Mouse (Mus musculus) G1E (cell line): Measurements from ENCODE around the gene Fam84b.

Experiments used
- GATA1 ChIP-seq: IDR thresholded peaks from 2 replicates; pipeline ENCODE4 v1.6.1; 2012; ENCODE audit warnings: borderline replicate concordance, low read length, inconsistent platforms, mixed read lengths
- TAL1 ChIP-seq: conservative IDR thresholded peaks from 2 replicates; pipeline ENCODE4 v1.6.1; 2012; ENCODE audit warnings: low read depth, low read length, inconsistent platforms, mixed read lengths

DNA sequence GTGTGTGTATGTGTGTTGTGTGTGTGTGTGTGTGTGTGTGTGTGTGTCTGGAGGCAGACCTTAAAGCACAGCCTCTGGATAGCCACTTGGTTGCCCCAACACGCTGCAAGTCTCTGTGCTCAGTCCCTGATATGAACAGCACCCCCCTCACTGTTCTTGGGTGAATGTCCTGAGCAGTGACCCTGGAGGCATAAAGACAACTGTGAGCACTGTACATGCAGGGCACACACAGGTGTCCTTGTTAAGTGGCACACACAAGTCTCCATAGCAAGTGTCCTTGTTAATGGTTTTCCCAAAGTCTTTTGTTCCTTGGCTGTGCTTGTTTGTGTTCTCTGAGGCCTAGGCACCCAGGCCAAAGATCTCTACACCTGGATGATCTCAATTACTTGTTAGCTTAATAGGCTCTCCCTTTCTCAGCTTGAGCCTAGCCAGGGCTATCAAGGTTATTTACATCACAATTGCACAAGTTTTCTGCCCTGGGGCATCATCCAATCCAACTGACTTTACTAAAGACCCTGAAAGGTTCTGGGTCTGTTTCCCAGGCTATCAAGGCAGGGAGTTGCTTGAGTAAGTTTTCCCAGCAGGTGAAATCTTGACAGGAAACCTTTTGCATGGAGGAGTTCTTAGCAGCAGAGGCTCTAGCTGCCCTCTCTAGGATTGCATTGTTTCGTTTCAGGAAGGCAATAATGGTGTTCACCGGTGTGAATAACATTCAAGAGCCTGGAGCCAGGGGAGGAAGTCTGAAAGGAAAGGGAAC is 13.9 kb downstream of the Fam84b start:
- TF ChIP-seq TAL1 (no peak), GATA1 (no peak)
